Mouse (Mus musculus) stomach, embryonic 15.5 days (tissue): ENCODE results near the gene Atp8b3. TPM values are rescaled to one million over a fixed set of nuclear protein-coding genes. Genes with fewer than 3 reads are reported as not detected.

Experiments used
- ATAC-seq: fragments of 200-750 bp; cut with Nextera tagmentation; 2 replicates; pipeline ENCODE4 v1.8.0; 2017; ENCODE audit warnings: low read depth, moderate number of reproducible peaks, moderate TSS enrichment; ENCODE audit not compliant: insufficient read depth, low FRiP score
- H3K27ac ChIP-seq: fragments of 300-500 bp; sonication (generic); 2 replicates; pipeline ENCODE4 v1.5.1; 2015; ENCODE audit warnings: mild to moderate bottlenecking, inconsistent platforms
- H3K27me3 ChIP-seq: fragments of 300-500 bp; sonication (generic); replicated peaks from 2 replicates; pipeline ENCODE4 v1.6.1; 2015; ENCODE audit warnings: inconsistent platforms
- H3K36me3 ChIP-seq: fragments of 300-500 bp; sonication (generic); 2 replicates; pipeline ENCODE4 v1.6.1; 2015; ENCODE audit warnings: inconsistent platforms
- H3K4me1 ChIP-seq: fragments of 300-500 bp; sonication (generic); 2 replicates; pipeline ENCODE4 v1.6.1; 2015; ENCODE audit warnings: inconsistent platforms
- H3K4me2 ChIP-seq: fragments of 300-500 bp; sonication (generic); 2 replicates; pipeline ENCODE4 v1.6.1; 2015; ENCODE audit warnings: mild to moderate bottlenecking, inconsistent platforms
- H3K4me3 ChIP-seq: fragments of 300-500 bp; sonication (generic); replicated peaks from 2 replicates; pipeline ENCODE4 v1.5.1; 2015; ENCODE audit warnings: inconsistent platforms
- H3K9ac ChIP-seq: fragments of 300-500 bp; sonication (generic); 2 replicates; pipeline ENCODE4 v1.6.1; 2015; ENCODE audit warnings: inconsistent platforms
- H3K9me3 ChIP-seq: fragments of 300-500 bp; sonication (generic); 2 replicates; pipeline ENCODE4 v1.6.1; 2016; ENCODE audit warnings: inconsistent platforms
- WGBS: fragments of 180-500 bp; shearing (Covaris S2); methylation state at CpG from one replicate; pipeline ENCODE4 v1.1.7; 2015; 5-methylcytosine and 5-hydroxymethylcytosine counted together
- polyA plus RNA-seq: library from polyadenylated mRNA; unstranded; fragments of >200 nt; fragmentation: Nextera tagmentation; extraction: Ambion mirVana; gene quantifications from 2 replicates; pipeline ENCODE4 v1.2.1, GENCODE M21; 2015

The Atp8b3 gene
- polyA plus RNA-seq = 0.19 and 0.32 TPM in 2 replicates

DNA sequence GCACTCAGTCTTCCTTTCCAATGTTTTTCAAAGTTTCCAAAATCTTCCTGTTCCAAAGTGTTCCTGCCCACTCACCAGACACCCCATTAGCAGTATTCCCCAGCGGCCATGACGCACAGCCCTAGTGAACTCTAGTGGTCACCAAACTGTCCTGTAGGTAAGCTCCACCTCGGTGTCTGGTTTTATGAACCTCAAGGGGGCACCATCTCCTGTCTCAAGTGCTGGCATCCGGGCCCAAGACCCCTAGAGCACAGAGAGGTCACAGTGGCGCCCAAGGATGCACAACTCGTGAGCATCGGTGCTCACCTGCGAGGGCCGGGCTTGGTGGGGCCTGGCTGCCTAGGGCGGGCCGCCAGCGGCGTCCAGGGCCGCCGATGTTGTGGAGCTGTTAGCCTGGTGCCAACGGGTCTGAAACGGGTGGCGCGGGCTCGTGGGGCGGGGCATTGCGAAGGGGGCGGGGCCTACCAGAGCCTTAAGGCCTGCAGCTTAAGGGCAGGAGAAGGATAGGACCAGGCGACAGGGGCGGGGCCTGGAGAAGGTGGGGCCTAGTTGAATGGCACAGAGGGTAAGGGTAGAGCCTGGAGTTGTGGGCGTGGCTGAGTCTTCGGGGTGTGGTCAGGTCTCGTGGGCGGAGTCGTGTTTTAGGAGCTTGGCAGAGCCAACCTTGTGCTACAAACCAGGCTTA is at the start of gene Atp8b3:
Gene Atp8b3 (minus strand): TSS at position 415 of the 685 bp plus-strand sequence.
- peaks cover 23% of the 10 kb centered on the region for H3K36me3 ChIP-seq
- no peak within 1 kb of the TSS for H3K9ac ChIP-seq
- peaks cover 15% of the 10 kb centered on the region for H3K4me1 ChIP-seq
- H3K27me3 ChIP-seq = peaks cover 24% of the 10 kb centered on the region
- peak within 1 kb of the TSS; percentile 57 for H3K4me2 ChIP-seq
- WGBS = 2% methylated on average over 30 of the region's 30 CpGs
- H3K4me3 ChIP-seq = peak within 1 kb of the TSS; percentile 29
- ATAC-seq = peak; percentile 90
- no peaks in the 10 kb centered on the region for H3K9me3 ChIP-seq
- no peak within 1 kb of the TSS for H3K27ac ChIP-seq

DNA sequence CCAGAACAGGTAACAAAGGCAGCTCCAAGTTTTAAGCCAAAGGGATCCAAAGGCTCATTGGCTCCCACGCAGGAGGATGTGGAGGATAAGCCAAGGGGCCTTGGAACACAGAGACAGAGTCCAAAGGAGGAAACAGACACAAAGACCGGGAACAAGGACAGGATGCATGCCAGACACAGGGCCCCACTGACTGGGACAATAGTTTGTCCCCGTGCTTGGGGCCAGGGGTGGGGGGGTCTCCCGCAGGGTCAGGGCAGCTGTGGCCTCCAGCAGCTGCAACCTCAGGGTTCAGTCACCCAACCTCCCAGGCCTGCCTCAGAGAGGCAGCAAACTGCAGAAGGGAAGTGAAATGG is 48.4 kb upstream of the Atp8b3 start:
- no peaks in the 10 kb centered on the region for H3K9me3 ChIP-seq
- H3K36me3 ChIP-seq = peaks cover 21% of the 10 kb centered on the region; the same call in 1 of the 2 replicates
- H3K9ac ChIP-seq = no peak overlapping the region
- peaks cover 24% of the 10 kb centered on the region for H3K4me1 ChIP-seq
- no peak overlapping the region for H3K4me3 ChIP-seq
- H3K27me3 ChIP-seq = no peaks in the 10 kb centered on the region
- ATAC-seq = no peak
- H3K4me2 ChIP-seq = 0 out of 2 replicates have a peak overlapping the region, but pooled peaks have one; percentile 0
- peak overlapping the region; percentile 57; the same call in 1 of the 2 replicates for H3K27ac ChIP-seq
- 53% methylated on average over 3 of the region's 4 CpGs for WGBS

GRCm38 (mm10) chr10:80586407-80587304 is 47.7 kb upstream of the Atp8b3 start:
- no peak for ATAC-seq
- 93% methylated on average over 48 of the region's 51 CpGs for WGBS
- Histone ChIP-seq H3K36me3 (peaks cover 21% of the 10 kb centered on the region; the same call in 1 of the 2 replicates), H3K4me3 (peak overlapping the region; percentile 16), H3K4me1 (peaks cover 24% of the 10 kb centered on the region), H3K9me3 (no peaks in the 10 kb centered on the region), H3K9ac (no peak overlapping the region), H3K27ac (peak overlapping the region; percentile 57; the same call in 1 of the 2 replicates), H3K27me3 (no peaks in the 10 kb centered on the region), H3K4me2 (peak overlapping the region; percentile 0; the same call in 1 of the 2 replicates)

DNA sequence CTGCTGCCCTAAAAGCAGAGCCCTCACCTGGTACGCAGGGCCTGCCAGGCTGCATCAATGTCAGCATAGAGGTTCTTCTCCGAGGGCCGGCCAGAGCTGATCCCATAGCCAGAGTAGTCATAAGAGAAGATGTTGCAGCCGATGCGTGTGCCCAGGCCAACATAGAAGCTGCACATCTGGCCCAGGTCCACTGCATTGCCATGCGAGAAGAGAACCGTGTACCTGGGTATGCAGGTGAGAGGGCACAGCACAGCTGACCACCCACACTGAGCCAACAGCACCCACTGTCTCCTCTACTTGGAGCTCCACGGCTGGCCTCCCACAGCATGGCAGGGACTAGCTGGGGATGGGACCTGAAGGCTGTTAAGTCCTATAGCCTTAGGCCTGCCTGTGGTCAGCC is 46.7 kb upstream of the Atp8b3 start:
- no peaks in the 10 kb centered on the region for H3K27me3 ChIP-seq
- no peak overlapping the region; the same call in 1 of the 2 replicates for H3K4me3 ChIP-seq
- H3K9ac ChIP-seq = no peak overlapping the region
- peaks cover 24% of the 10 kb centered on the region for H3K4me1 ChIP-seq
- WGBS = 94% methylated on average over 8 of the region's 8 CpGs
- peaks cover 23% of the 10 kb centered on the region; the same call in 1 of the 2 replicates for H3K36me3 ChIP-seq
- no peak overlapping the region for H3K27ac ChIP-seq
- no peaks in the 10 kb centered on the region for H3K9me3 ChIP-seq
- H3K4me2 ChIP-seq = peak overlapping the region; percentile 6; the same call in 1 of the 2 replicates
- ATAC-seq = no peak

DNA sequence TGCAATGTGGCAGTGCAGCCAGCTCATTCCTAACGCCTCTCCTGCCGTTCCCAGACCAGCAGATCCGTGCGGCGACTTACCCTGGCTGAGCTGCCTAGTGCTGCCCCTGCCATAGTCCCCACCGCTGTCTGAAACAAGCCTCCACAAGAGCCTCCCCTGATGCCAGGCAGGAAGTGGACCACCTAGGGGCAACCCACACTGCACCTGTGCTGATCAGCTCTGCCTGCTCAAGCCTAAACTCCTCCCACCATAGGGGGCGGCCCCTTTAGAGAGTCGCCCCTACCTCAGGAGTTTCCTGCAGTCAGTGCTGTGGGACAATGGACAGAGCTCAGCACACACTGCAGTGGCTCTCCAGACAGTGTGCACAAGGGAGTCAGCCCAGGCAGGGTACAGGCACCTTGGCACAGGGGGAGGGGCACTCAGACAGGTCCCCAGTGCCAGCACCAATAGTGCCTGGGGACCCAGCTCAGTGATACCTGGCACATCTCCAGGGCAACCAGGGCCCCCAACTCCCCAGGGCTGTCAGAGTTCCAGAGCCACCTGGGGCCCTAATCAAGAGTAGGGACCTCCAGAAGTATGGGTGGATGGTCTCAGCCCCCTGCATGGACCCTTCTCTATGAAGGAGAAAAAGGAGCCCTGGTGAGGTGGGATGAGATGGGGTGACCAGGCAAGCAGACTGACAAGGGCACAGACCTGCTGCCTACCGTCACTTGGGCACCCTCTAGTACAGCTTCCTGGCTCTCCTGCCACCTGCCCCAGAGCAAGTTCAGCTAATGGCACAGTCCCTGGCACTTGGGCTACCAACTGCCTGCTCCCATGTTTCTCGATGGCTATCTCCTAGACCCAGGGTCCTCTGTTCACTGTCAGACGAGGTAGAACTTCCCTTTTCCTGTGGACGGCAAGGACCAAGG is 46.0 kb upstream of the Atp8b3 start:
- H3K4me1 ChIP-seq = peaks cover 24% of the 10 kb centered on the region
- peaks cover 23% of the 10 kb centered on the region; the same call in 1 of the 2 replicates for H3K36me3 ChIP-seq
- no peaks in the 10 kb centered on the region for H3K9me3 ChIP-seq
- H3K27me3 ChIP-seq = no peaks in the 10 kb centered on the region
- no peak overlapping the region for H3K27ac ChIP-seq
- no peak overlapping the region for H3K9ac ChIP-seq
- H3K4me2 ChIP-seq = peak overlapping the region; percentile 6; the same call in 1 of the 2 replicates
- H3K4me3 ChIP-seq = no peak overlapping the region; the same call in 1 of the 2 replicates
- WGBS = 76% methylated on average over 12 of the region's 12 CpGs
- peak; percentile 14; the same call in 1 of the 2 replicates for ATAC-seq

DNA sequence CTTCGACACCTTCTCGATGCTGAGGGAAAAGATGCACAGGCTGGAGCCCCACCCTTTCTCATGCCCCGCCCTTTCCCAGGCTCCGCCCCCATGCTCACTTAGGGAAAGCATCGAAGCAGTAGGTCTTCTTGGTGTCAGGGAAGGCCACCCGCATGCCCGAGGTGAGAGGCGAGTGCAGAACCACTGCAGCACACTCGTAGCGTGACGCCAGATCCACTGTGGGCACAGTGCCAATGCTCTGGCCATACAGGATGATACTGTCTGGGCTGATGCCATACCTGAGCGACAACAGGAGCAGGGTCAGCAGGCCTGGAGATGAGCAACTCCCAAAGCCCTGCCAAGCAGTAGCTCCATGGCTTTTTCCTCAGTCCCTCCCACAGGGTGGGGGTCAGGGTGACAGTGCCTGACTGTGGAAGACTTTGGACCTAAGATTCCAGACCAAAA is 45.1 kb upstream of the Atp8b3 start:
- peaks cover 19% of the 10 kb centered on the region for H3K4me1 ChIP-seq
- no peak overlapping the region for H3K9ac ChIP-seq
- ATAC-seq = no peak
- H3K4me2 ChIP-seq = no peak overlapping the region
- no peaks in the 10 kb centered on the region for H3K27me3 ChIP-seq
- no peaks in the 10 kb centered on the region for H3K9me3 ChIP-seq
- H3K4me3 ChIP-seq = no peak overlapping the region
- H3K27ac ChIP-seq = no peak overlapping the region
- 56% methylated on average over 12 of the region's 12 CpGs for WGBS
- H3K36me3 ChIP-seq = peaks cover 23% of the 10 kb centered on the region; the same call in 1 of the 2 replicates

- ATAC-seq = no peak
Measured at GRCm38 (mm10) chr10:80583047-80583446, 44.1 kb upstream of the Atp8b3 start.

GRCm38 (mm10) chr10:80578911-80579310 is 40.0 kb upstream of the Atp8b3 start:
- ATAC-seq = no peak

More at GRCm38 (mm10) chr10:80583047-80583446, 44.1 kb upstream of the Atp8b3 start:
- Histone ChIP-seq H3K36me3 (peaks cover 23% of the 10 kb centered on the region; the same call in 1 of the 2 replicates), H3K27ac (no peak overlapping the region), H3K9me3 (no peaks in the 10 kb centered on the region), H3K4me3 (no peak overlapping the region), H3K27me3 (no peaks in the 10 kb centered on the region), H3K4me2 (no peak overlapping the region), H3K4me1 (peaks cover 18% of the 10 kb centered on the region), H3K9ac (no peak overlapping the region)
- 87% methylated on average over 5 of the region's 5 CpGs for WGBS

DNA sequence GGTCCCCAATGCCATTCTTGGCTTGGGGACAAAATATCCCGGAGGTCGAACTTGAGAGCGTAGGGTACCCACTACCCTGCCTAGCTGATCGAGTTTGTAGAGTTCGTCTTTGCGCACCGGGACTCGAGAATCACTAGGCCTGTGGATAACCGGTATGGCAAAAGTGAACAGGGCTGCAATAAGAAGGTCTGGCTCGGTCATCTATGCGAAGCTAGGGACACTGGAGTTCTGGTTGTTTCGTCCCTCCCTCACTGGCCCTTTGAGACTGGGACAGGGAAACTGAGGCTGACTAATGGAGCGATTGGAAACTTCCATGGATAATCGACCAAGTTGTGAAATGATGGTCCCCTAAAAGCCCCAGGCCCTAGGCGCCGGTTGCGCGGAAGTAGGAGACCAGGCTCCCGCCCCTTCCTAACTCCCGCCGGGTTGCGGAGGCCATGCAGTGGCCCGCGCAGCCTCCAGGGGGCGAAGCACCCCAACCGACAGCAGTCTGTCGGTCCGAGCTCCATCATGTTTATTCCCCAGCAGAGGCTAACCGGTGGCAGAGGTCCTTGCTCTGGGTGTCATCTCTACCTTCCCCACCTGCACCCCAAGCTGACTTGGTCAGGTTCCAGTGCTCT is 39.3 kb upstream of the Atp8b3 start:
- peak overlapping the region; percentile 47 for H3K9ac ChIP-seq
- peak overlapping the region; percentile 95 for H3K27ac ChIP-seq
- H3K4me3 ChIP-seq = peak overlapping the region; percentile 86
- no peaks in the 10 kb centered on the region for H3K9me3 ChIP-seq
- ATAC-seq = peak; percentile 54
- WGBS = 1% methylated on average over 29 of the region's 29 CpGs
- H3K36me3 ChIP-seq = 0 out of 2 replicates have a peak, but pooled peaks cover 2% of the 10 kb centered on the region
- no peaks in the 10 kb centered on the region for H3K27me3 ChIP-seq
- H3K4me2 ChIP-seq = peak overlapping the region; percentile 89
- peaks cover 35% of the 10 kb centered on the region for H3K4me1 ChIP-seq

More at GRCm38 (mm10) chr10:80578911-80579310, 40.0 kb upstream of the Atp8b3 start:
- Histone ChIP-seq H3K9ac (no peak overlapping the region), H3K4me2 (peak overlapping the region; percentile 89), H3K36me3 (0 out of 2 replicates have a peak, but pooled peaks cover 9% of the 10 kb centered on the region), H3K9me3 (no peaks in the 10 kb centered on the region), H3K27me3 (no peaks in the 10 kb centered on the region), H3K27ac (peak overlapping the region; percentile 95), H3K4me3 (peak overlapping the region; percentile 86; the same call in 1 of the 2 replicates), H3K4me1 (peaks cover 29% of the 10 kb centered on the region)
- WGBS = 11% methylated on average over 8 of the region's 8 CpGs

DNA sequence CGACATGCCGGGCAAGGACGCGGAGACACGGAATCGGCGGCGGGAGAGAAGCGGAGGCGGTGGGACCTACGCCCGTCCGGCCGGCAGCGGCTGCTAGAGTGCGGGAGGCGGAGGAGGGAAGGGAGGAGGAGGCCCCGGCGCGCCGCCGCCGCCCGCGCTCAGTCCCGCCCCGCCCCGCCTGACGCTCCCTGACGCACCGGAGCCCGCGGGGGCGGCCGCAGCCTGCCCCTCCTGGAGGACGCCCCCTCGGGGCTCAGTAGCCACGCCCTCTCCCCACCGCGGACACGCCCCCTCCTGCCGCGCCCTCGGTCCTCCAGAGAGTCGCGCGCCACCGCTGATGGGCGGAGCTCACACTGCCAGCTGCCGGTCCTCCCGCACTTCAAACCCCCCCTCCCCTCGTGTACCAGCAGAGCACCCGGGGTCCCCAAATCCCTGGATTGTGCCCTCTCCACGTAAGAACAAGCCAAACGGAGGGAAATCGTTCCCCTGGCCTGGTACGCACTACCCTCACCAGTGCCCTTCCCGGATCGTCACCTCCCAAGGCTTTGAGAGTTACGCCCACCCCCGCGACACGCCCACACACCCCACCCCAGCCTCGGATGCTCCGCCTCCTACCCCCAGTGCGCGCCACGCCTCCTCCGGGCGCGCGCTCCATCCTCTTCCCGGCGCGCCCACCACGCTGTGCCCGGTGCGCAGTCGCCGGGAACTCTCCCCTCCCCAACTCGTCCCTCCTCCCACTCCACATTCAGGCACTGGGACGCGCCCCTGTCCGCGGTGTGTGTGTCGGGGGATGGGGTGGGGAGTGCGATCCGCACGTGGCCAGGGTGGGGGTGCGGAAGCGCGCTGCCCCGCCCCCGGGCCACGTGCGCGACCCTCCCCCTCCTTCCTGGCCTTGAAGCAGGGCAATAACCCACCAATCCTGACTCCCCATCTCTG is 38.5 kb upstream of the Atp8b3 start, which contains the start of gene Klf16:
Gene Klf16 (minus strand): TSS at position 127 of the 936 bp plus-strand sequence.
- H3K4me2 ChIP-seq = peak within 1 kb of the TSS; percentile 89
- peaks cover 35% of the 10 kb centered on the region for H3K4me1 ChIP-seq
- H3K9me3 ChIP-seq = no peaks in the 10 kb centered on the region
- H3K27ac ChIP-seq = peak within 1 kb of the TSS; percentile 95
- no peaks in the 10 kb centered on the region for H3K27me3 ChIP-seq
- H3K4me3 ChIP-seq = peak within 1 kb of the TSS; percentile 86
- H3K9ac ChIP-seq = peak within 1 kb of the TSS; percentile 62
- peak; percentile 85 for ATAC-seq
- WGBS = under 1% methylated on average over 72 of the region's 97 CpGs
- H3K36me3 ChIP-seq = 0 out of 2 replicates have a peak, but pooled peaks cover 2% of the 10 kb centered on the region
